Mouse (Mus musculus): ENCODE results near the gene Scnn1a. TPM values are rescaled to one million over a fixed set of nuclear protein-coding genes. Genes with fewer than 3 reads are reported as not detected.

Gene Scnn1a
- polyA plus RNA-seq, 1 experiment from 2014 or later = 5.8 TPM

Other genes with a start within 250 kb of the Scnn1a start
- 42.6 and 46.3 TPM in 2 replicates for gene Chd4, start 224.7 kb upstream of the Scnn1a start, polyA plus RNA-seq (2015; fragmentation: Nextera tagmentation; extraction: Ambion mirVana)
- gene Nop2, start 188.8 kb upstream of the Scnn1a start, polyA plus RNA-seq (2015; fragmentation: Nextera tagmentation; extraction: Ambion mirVana) = 56.6 and 57.9 TPM in 2 replicates
- 6.0 and 8.8 TPM in 2 replicates for gene Iffo1, start 175.4 kb upstream of the Scnn1a start, polyA plus RNA-seq (2015; fragmentation: Nextera tagmentation; extraction: Ambion mirVana)
- gene Gapdh, start 154.2 kb upstream of the Scnn1a start, polyA plus RNA-seq (2015; fragmentation: Nextera tagmentation; extraction: Ambion mirVana) = 1,523 and 1,787 TPM in 2 replicates
- gene Ncapd2, start 129.0 kb upstream of the Scnn1a start, polyA plus RNA-seq (2015; fragmentation: Nextera tagmentation; extraction: Ambion mirVana) = 90.3 and 102 TPM in 2 replicates
- 212 and 232 TPM in 2 replicates for gene Mrpl51, start 128.9 kb upstream of the Scnn1a start, polyA plus RNA-seq (2015; fragmentation: Nextera tagmentation; extraction: Ambion mirVana)
- gene Vamp1, start 105.1 kb upstream of the Scnn1a start, polyA plus RNA-seq (2015; fragmentation: Nextera tagmentation; extraction: Ambion mirVana) = 6.9 and 7.4 TPM in 2 replicates
- gene Tapbpl, start 88.8 kb upstream of the Scnn1a start, polyA plus RNA-seq (2015; fragmentation: Nextera tagmentation; extraction: Ambion mirVana) = 9.0 and 9.6 TPM in 2 replicates
- gene Cd27, start 83.6 kb upstream of the Scnn1a start, polyA plus RNA-seq (2015; fragmentation: Nextera tagmentation; extraction: Ambion mirVana) = 2.5 and 2.7 TPM in 2 replicates
- gene Tuba3a, start 34.6 kb upstream of the Scnn1a start, polyA plus RNA-seq (2015; fragmentation: Nextera tagmentation; extraction: Ambion mirVana) = 0.26 TPM in 1 of 2 replicates, not detected in the other
- gene Ltbr, start 6.8 kb upstream of the Scnn1a start, polyA plus RNA-seq (2015; fragmentation: Nextera tagmentation; extraction: Ambion mirVana) = 69.4 and 73.1 TPM in 2 replicates
- gene Tnfrsf1a, start 28.7 kb downstream of the Scnn1a start, polyA plus RNA-seq (2015; fragmentation: Nextera tagmentation; extraction: Ambion mirVana) = 82.6 and 91.1 TPM in 2 replicates
- gene Plekhg6, start 60.1 kb downstream of the Scnn1a start, polyA plus RNA-seq (2015; fragmentation: Nextera tagmentation; extraction: Ambion mirVana) = 6.3 and 8.2 TPM in 2 replicates
- 452 and 514 TPM in 2 replicates for gene Cd9, start 174.1 kb downstream of the Scnn1a start, polyA plus RNA-seq (2015; fragmentation: Nextera tagmentation; extraction: Ambion mirVana)
- gene Vwf, start 226.1 kb downstream of the Scnn1a start, polyA plus RNA-seq (2015; fragmentation: Nextera tagmentation; extraction: Ambion mirVana) = 5.4 and 6.9 TPM in 2 replicates